Mouse (Mus musculus): ENCODE results near the gene Gm10024.

DNA sequence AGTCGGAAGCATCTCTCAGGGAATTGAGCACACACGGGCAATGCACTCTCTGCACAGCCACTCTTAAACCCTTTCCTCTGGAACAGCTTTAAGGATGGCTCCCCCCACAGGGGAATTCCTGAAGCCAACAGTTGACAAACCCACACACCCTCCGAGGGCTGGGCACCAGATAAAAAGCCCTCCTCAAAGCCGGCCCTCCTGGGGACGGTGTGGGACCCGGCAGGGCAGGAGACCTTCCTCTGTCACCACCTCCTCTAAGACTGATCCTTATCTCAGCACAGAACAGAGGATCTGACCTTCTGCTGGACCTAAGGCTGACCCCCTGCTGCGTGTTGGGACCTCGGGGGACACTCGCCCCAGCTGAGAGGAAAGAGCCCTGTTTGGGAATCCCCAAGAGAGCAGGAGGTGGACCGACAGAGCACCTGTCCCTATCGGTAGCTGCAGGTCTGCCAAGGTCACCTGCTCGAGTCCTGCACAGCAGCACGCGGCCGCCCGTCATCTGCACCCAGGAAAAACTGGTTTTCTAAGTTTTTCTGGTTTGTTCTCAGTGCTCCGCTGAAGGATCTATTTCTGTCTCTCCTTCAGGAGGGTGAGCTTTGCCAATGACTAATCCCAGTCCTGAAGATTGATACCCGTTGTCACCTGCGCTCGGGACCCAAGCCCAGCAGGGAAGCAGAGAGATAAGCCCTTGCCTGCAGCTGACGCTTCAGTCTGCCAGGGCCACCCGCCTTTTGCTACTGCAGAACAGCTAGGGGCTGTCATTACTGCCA, 25.2 kb upstream of the Gm10024 start, which contains the start of gene Tspear:
- TF ChIP-seq CTCF (IDR thresholded peaks at IDR 0.05; ENCODE audit: control insufficient read depth, insufficient read depth, low read length) = no peak
- no peak for TF ChIP-seq POLR2A (IDR thresholded peaks at IDR 0.05; ENCODE audit: borderline replicate concordance, control insufficient read depth, low read depth, low read length)
